Mouse (Mus musculus): ENCODE measurements around the gene Tmem115.

Tmem115 gene

DNA sequence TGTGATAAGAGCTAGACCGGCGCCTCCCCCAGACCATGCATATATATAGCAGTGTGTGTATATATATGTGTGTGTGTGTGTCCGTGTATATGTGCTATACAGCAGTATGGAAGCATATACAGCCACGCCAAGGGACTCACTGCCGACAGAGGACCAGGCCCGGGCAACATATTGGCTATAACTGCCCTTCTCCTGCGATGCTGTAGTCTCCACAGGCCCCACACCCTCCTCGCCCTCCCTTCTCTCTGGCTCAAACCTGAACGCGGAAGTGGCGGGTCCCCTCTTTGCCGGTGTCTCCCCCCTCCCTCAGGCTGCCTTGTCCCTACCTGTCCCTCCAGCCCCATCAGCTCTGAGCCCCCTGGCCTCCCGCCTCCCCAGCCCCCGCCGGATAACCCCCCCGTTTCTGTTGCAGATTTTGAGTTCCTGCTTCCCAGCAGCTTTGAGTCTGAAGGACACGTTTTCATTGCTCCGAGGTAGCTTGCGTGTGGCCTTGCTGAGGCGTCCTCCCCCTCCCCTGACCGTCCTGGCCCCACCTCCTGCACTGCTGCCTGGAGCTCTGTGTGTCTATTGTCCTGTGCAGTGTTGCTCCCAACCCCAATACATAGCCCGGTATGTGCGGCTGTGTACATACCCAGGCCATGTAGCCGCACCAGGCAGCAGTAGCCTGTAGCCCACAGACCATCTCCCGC, 11.9 kb upstream of the Tmem115 start:
- no peak for DNase-seq

DNA sequence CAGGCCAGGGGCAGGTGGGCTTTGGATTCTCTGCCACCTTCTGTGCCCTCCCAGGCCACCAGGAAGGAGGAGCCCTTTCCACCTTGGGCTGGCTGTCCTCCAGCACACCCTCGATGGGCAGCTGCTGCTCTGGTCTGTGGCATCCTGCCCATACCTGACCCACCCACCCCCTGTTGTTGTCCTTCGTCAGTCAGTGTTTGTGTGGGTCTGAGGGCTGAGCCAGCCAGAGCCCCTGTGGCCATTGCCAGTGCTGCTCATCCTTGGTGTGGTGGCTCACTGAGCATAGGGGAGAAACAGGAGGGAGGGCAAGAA, 11.4 kb upstream of the Tmem115 start:
- no peak for DNase-seq

DNA sequence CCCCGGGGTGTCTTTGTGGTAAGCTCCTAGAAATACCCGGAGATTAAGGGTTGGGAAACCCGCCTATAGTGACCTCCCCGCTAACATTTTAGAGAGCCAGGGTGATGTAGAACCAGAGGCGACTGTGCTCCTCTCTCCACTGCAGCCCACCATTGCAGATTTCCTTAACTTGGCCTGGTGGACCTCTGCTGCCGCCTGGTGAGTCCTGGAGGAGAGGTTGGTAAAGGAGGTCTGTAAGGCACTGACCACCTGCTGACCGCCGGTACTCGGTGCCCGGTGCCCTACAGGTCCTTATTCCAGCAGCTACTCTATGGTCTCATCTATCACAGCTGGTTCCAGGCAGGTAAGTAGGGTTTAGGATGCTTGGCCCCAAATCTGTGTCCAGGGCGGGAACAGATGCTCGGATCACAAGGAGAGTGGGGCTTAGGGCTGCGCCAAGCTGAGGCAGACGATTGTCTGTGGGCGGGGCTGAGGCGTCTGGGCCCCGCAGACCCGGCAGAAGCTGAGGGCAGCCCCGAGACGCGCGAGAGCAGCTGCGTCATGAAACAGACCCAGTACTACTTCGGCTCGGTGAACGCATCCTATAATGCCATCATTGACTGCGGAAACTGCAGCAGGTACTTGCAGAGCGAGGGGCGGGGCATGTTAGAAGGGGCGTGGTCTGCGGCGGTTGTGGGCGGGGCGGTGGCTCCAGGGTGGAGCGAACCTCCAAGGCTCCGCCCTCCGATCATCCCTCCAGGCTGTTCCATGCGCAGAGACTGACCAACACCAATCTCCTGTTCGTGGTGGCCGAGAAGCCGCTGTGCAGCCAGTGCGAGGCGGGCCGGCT, 7.3 kb upstream of the Tmem115 start:
- DNase-seq = peak in 1 of 2 experiments; percentile 80

DNA sequence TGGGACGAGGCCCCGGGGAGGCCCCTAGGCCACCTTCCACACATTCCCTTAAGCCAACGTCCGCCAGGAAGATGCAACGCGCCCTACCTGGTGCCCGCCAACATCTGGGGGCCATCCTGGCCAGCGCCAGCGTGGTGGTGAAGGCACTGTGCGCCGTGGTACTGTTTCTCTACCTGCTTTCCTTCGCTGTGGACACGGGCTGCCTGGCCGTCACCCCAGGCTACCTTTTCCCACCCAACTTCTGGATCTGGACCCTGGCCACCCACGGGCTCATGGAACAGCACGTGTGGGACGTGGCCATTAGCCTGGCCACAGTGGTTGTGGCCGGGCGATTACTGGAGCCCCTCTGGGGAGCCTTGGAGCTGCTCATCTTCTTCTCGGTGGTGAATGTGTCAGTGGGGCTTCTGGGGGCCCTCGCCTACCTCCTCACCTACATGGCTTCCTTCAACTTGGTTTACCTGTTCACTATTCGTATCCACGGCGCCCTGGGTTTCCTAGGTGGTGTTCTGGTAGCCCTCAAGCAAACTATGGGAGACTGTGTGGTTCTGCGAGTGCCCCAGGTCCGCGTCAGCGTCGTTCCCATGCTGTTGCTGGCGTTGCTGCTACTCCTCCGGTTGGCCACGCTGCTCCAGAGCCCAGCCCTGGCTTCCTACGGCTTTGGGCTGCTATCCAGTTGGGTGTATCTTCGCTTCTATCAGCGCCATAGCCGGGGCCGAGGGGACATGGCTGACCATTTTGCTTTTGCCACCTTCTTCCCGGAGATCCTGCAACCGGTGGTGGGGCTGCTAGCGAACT, 860 bp downstream of the Tmem115 start:
- peak; percentile 74 to 81 for DNase-seq

DNA sequence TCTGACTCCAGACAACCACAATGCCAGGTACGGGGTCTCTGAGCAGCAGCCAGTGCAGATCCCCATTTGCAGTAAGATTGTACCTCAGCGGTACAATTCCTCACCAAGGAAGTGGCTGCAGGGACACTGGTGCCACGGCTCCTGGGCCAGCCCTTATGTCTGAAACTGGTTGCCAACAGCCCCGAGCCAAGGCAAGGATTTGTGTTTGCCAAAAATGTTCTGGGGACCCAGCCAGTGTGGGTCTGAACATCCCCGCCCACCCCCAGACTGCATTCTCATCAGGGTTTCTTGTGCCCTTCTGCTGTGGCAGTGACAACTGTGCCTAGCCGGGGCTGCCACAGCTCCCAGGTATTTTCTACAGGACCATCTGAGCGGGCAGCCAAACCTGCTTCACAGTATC, 4.5 kb downstream of the Tmem115 start:
- DNase-seq = peak; percentile 83 to 85

DNA sequence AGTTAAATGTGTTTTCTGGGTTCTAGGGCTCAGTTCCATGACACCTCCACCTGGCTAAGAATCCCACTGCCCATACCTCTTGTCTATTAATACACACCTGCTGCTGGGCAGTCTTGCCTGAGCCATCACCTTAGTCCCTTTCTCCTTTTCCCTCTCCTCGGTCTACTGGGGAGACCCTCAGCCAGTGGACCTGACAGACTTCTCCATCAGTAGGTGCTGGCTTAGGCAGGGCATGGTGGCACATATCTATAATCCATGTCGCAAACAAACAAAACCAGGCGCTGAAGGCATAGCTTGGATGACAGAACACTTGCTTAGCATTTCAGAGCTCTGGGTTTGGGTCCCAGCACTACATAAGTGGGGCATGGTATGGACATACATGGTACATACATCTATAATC, 5.0 kb downstream of the Tmem115 start:
- no peak for DNase-seq

DNA sequence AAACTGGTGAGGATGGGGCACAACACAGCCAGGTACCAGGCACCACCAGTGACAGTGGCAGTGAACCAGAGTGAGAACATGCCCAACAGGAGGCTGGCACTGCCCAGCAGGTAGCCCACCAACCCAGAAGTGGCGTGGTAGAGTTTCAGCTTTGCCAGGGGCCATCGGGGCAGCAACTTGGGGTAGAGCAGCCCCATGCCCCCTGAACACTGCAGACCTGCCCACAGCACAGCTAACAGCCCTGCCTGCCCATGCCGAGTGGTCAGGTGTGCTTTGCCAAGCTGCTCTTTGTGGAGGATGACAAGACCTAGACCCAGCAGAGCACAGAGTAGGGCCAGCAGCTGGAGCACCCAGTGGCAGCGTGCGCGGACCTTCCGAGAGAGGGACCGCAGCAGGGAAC, 6.2 kb downstream of the Tmem115 start:
- no peak for DNase-seq

DNA sequence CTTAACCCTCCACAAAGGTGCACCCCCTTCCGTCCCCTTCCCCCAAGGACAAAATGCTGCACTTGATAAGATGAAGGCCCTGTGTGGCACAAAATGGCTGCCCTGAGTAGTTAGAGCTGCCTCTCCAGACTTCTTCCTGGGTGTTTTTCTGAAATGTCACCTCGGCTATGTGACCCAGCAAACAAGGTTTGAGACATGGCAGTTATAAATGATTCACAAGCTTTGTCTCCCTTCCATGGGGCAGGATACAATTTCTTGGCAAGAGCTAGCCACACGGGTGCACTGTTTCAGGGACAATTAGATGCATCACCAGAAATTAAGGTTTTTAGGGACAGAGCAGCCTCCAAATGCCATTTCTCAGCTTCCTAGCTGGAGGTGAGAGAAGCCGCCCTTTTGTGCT, 6.7 kb downstream of the Tmem115 start:
- no peak for DNase-seq

DNA sequence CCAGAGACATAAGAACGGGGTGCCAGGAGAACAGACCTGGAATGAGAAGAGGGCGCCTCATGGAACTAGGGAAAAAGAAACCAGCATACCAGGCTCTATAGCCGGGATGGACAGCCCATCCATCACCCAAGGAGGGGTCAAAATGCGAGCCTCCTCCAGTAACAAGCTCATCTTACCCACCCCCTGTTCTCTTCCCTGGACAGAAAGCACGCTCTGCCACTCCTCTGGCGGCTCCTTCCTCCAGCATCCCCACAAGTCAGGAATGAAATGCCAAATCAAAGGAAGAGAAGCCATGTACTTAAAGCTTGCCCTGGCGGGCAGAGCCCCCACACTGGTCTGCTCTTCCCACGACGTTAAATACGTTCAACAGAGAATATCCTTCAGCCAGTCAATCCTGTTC, 7.3 kb downstream of the Tmem115 start:
- no peak for DNase-seq

DNA sequence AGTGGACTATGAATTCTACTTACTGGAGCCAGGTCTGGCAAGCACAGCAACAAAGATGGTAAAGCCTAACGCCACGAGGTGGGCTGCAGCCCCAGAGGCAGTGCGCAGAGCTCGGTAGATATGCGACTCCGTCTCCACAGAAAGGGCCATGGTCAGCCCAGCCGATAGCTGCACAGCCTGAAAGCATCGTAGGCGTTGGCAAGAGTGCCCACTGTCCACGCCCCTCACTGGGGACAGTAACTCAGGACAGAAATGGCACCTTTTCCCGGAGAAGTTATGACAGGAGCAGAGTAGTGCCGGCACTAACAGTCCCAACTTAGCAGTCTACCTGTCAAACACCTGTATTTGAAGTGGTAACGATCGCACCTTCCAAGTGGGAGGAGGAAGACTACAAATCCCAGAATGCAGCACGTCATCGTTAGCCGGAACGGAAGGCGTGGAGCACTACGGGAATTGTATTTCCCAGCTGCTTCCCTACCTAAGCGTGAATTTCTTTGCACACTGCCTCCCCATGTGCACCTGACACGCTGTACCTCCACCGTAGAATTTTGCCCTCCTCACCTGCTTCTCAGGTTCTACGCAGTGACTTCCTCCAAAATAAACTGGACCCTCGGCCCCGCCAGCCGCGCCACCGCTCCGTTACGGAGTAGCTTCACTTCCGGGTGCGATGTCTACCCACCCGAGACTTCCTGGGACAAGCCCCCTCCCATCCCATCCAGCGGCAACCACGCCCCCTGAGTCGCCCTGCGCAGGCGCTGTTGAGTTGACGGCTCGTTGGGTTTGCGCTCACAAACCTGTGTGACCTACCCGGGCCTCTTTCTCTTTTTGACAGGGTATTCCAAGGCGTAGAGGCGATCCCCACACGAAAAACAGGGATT, 8.0 kb downstream of the Tmem115 start, which contains the start of the genes Cyb561d2 and Nprl2:
Gene Cyb561d2, minus strand, starts transcription at position 720 of the 878 bp plus-strand sequence.
Gene Nprl2, plus strand, starts transcription at position 753 of the 878 bp plus-strand sequence.
- DNase-seq = peak; percentile 95 to 96

DNA sequence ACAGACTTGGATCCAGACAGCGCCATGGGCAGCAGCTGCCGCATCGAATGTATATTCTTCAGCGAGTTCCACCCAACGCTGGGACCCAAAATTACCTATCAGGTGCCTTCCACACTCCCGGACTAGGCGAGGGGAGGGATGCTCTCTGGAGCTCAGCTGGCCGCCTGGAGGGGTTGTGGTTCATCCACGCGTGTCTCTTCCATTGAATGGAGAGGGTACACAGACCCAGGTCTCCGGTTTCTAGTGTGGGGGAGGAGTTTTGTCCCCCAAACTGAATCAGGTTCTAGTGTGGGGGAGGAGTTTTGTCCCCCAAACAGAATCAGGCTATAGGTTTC, 8.6 kb downstream of the Tmem115 start:
- no peak for DNase-seq

DNA sequence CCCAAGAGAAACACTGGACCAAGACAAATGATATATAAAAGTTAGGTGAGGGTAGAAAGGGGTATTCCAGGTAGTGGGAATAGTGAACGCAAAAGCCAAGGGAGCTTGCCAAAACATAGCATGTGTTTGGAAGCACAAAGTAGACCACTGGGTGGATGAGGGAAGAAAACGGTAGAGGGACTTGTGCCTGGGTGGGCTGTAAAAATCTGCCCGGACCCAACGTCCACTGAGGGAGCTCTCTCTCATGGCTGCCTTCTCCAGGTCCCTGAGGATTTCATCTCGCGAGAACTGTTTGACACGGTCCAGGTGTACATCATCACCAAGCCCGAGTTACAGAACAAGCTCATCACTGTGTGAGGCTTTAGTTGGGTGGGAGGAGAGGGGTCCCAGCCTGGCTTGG, 9.0 kb downstream of the Tmem115 start:
- DNase-seq = no peak

DNA sequence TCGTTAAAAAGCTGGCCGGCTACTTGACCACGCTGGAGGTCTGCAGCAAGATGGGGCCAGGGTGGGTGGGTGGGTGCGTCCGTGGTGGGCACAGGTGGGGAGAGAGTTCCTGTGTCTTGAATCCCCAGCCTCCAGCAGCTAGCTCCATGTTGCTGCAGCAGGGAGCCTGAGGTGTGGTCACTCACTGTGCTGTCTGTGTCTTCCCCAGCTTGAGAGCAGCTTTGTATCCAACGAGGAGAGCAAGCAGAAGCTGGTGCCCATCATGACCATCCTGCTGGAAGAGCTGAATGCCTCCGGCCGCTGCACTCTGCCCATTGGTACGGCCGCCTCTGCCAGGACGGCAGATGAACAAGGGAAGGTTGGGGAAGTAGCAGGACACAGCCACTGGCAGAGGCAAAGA, 9.6 kb downstream of the Tmem115 start:
- no peak for DNase-seq

DNA sequence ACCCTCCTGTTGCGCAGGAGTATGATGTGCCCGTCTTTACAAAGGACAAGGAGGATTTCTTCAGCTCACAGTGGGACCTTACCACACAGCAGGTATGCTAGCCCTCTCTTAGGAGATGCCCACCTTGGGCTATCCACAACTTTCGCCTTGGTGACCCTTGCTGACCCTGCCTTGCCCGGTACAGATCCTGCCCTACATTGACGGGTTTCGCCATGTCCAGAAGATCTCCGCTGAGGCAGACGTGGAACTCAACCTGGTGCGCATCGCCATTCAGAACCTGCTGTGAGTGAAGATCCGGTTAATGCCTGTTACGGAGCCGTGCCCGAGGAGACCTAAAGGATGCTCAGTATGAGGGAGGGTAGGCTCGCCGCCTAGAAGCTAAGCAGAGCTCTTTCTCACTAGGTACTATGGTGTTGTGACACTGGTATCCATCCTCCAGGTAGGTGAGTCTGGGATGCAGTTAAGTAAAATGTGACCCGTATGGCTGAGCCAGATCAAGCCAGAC, 10.5 kb downstream of the Tmem115 start:
- no peak for DNase-seq

DNA sequence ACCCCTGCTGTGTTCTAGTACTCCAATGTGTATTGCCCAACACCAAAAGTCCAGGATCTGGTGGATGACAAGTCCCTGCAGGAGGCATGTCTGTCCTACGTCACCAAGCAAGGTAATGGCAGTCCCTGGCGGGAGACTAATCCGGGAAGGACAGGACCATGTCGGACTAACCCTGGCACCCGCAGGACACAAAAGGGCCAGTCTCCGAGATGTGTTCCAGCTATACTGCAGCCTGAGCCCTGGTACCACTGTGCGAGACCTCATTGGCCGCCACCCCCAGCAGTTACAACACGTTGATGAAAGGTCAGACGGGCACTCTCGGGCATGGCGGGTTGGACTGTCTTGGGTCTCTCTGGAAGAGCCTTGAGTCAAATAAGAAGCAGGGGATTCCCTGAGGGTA, 11.0 kb downstream of the Tmem115 start:
- no peak for DNase-seq

DNA sequence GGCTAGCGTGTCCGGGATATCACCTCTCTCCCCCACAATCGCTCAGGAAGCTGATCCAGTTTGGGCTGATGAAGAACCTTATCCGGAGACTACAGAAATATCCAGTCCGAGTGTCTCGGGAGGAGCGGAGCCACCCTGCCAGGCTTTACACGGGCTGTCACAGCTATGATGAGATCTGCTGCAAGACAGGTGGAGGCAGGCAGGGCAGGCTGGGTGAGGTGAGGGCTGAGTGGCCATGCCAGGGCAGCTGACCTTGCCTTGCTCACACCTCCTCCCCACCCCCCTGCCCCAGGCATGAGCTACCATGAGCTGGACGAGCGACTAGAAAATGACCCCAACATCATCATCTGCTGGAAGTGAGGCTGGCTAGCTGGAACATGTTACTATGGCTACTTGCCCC, 11.5 kb downstream of the Tmem115 start:
- no peak for DNase-seq

DNA sequence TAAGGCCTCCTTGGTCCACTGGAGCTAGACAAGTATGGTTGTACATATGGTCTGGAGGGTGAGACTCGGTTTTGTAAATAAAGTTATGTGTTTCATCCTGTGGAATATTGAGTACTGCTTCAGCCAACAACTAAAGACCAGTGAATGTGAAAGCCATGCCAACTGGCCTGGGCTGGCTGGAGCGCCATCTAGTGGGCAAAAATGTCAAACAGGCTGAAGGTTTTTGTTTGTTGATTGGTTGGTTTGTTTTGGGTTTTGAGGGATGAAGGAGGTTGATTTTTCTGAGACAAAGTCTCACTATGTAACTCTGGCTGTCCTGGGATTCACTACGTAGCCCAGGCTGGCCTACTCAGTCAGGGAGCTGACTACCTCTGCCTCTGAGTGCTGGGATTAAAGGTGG, 11.9 kb downstream of the Tmem115 start:
- DNase-seq = peak; percentile 88 to 94

DNA sequence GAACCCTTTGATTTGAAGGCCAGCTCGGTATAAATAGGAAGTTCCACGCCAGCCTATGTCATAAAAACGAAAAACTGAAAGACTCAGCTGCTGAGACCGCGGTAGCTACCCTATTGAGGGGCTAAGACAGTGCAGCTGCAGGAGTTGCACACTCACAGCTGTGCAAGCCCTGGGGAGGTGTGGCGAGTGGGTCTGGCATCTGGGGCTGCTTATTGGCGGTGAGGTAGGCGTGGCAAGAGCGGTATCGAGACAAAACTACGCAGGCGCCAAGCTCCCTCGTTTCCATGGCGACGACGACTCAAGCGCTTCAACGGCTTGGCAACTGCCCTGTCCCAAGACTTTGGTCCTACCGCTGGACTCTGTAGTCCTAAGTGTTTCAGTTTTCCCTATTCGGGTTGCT, 13.3 kb downstream of the Tmem115 start, which contains the start of gene Zmynd10:
Gene Zmynd10, plus strand, starts transcription at position 273 of the 400 bp plus-strand sequence.
- DNase-seq = peak; percentile 56 to 76

DNA sequence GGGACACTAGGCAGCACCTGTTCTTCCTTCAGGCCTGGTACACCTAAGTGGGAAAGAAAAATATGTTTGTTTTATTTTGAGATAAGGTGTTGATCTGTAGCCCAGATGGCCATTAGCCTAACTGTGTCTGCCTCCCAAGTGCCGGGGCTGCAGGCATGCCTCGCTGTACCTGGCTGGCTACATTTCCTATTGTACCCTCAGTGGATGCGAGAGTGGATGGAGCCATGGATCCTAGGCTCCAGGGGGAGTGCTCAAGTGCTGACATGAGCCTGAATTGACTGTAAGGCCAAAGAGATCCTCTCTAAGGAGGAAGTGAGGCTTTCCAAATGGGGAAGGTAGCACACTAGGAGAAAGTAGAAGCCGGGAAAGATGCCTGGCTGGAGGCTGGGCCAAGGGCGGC, 14.2 kb downstream of the Tmem115 start:
- DNase-seq = no peak

DNA sequence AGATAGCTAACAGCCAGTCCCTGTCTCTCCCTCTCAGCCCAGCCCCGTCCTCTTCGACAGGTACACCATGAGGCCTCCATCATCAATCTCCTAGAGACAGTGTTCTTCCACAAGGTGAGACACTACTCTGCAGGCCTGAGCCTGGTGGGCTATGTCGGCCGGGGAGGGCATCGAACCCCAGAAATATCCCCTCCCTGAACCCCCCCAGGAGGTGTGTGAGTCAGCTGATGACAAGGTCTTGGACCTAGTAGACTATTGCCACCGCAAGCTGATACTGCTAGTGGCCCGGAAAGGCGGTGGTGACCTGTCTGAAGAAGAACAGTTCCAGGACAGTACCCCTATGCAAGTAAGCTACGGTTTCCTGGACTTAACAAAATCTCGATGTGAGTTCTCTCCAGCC, 15.1 kb downstream of the Tmem115 start:
- DNase-seq = no peak

DNA sequence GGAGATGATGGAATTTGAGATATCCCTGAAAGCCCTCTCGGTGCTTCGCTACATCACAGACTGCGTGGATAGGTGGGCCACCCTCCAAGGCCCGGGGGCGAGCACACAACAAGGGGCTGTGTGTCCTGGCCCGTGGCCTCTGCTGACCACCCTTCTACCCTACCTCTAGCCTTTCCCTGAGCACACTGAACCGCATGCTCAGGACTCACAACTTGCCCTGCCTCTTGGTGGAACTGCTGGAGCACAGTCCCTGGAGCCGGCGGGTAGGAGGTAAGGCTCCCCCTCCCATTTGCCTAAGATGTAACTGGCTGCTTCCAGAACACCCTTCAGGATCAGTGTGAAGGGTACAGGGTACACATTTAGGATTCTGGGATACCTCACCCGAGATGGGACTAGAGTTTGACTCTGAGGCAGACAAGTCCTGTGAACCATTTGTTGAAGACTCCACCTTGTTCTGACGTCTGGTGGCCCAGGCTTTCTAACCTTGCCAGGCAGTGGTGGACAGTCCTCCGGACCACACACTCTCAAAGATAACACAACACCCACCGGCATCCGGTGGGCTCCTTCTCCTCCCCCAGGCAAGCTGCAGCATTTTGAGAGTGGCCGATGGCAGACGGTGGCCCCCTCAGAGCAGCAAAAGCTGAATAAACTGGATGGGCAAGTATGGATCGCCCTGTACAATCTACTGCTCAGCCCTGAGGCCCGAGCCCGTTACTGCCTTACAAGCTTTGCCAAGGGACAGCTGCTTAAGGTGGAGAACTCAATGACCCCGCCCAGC, 15.7 kb downstream of the Tmem115 start:
- no peak for DNase-seq
